Mouse (Mus musculus): ENCODE data around the gene Slc44a5. TPM values are rescaled to one million over a fixed set of nuclear protein-coding genes. Genes with fewer than 3 reads are reported as not detected.

Slc44a5 gene
- polyA plus RNA-seq, 1 experiment from 2014 or later: 0.18 TPM

- Histone ChIP-seq H3K36me3 (ENCODE audit: control insufficient read depth, insufficient read depth) (no peaks in the 10 kb centered on the region), H3K4me2 (ENCODE audit: low read depth, low read length) (no peak overlapping the region), H3K9me3 (replicated peaks; ENCODE audit: control insufficient read depth, low read length) (no peaks in the 10 kb centered on the region), H3K27me3 (ENCODE audit: control insufficient read depth, insufficient read depth, low read depth, low read length) (no peaks in the 10 kb centered on the region), H3K4me3 (ENCODE audit: low read depth, low read length) (no peak overlapping the region), H3K27ac (ENCODE audit: low read length) (no peak overlapping the region), H3K4me1 (ENCODE audit: control insufficient read depth, low read depth, low read length) (no peaks in the 10 kb centered on the region), H3K9ac (ENCODE audit: low read depth, low read length) (no peak overlapping the region)
- ATAC-seq (ENCODE audit: low read depth): no peak
- WGBS (ENCODE audit: insufficient replicate concordance): 82% methylated on average over 9 of the region's 9 CpGs
Measured at GRCm38 (mm10) chr3:154300006-154300405, 326.8 kb downstream of the Slc44a5 start.

GRCm38 (mm10) chr3:154301102-154301501 is 327.9 kb downstream of the Slc44a5 start:
- ATAC-seq (ENCODE audit: low read depth): no peak
- H3K4me2 ChIP-seq (ENCODE audit: low read depth, low read length): no peak overlapping the region
- no peak overlapping the region for H3K4me3 ChIP-seq (ENCODE audit: low read depth, low read length)
- no peaks in the 10 kb centered on the region for H3K4me1 ChIP-seq (ENCODE audit: control insufficient read depth, low read depth, low read length)
- H3K9ac ChIP-seq (ENCODE audit: low read depth, low read length): no peak overlapping the region
- 25% methylated on average over 4 of the region's 4 CpGs for WGBS (ENCODE audit: insufficient replicate concordance)
- H3K9me3 ChIP-seq (replicated peaks; ENCODE audit: control insufficient read depth, low read length): no peaks in the 10 kb centered on the region
- H3K27ac ChIP-seq (ENCODE audit: low read length): no peak overlapping the region
- no peaks in the 10 kb centered on the region for H3K27me3 ChIP-seq (ENCODE audit: control insufficient read depth, insufficient read depth, low read depth, low read length)
- H3K36me3 ChIP-seq (ENCODE audit: control insufficient read depth, insufficient read depth): no peaks in the 10 kb centered on the region

GRCm38 (mm10) chr3:154305163-154305884 is 332.1 kb downstream of the Slc44a5 start:
- no peaks in the 10 kb centered on the region for H3K27me3 ChIP-seq (ENCODE audit: control insufficient read depth, insufficient read depth, low read depth, low read length)
- no peak overlapping the region for H3K9ac ChIP-seq (ENCODE audit: low read depth, low read length)
- WGBS (ENCODE audit: insufficient replicate concordance): 57% methylated on average over 16 of the region's 16 CpGs
- H3K4me3 ChIP-seq (ENCODE audit: low read depth, low read length): no peak overlapping the region
- H3K36me3 ChIP-seq (ENCODE audit: control insufficient read depth, insufficient read depth): no peaks in the 10 kb centered on the region
- no peaks in the 10 kb centered on the region for H3K4me1 ChIP-seq (ENCODE audit: control insufficient read depth, low read depth, low read length)
- no peaks in the 10 kb centered on the region for H3K9me3 ChIP-seq (replicated peaks; ENCODE audit: control insufficient read depth, low read length)
- no peak for ATAC-seq (ENCODE audit: low read depth)
- no peak overlapping the region for H3K4me2 ChIP-seq (ENCODE audit: low read depth, low read length)
- H3K27ac ChIP-seq (ENCODE audit: low read length): no peak overlapping the region

- no peak overlapping the region for H3K9ac ChIP-seq (ENCODE audit: low read depth, low read length)
- no peaks in the 10 kb centered on the region for H3K4me1 ChIP-seq (ENCODE audit: control insufficient read depth, low read depth, low read length)
- H3K36me3 ChIP-seq (ENCODE audit: control insufficient read depth, insufficient read depth): no peaks in the 10 kb centered on the region
- no peak overlapping the region for H3K27ac ChIP-seq (ENCODE audit: low read length)
- no peak overlapping the region for H3K4me3 ChIP-seq (ENCODE audit: low read depth, low read length)
- ATAC-seq (ENCODE audit: low read depth): no peak
- 12% methylated on average over 5 of the region's 5 CpGs for WGBS (ENCODE audit: insufficient replicate concordance)
- peaks cover 4% of the 10 kb centered on the region for H3K27me3 ChIP-seq (ENCODE audit: control insufficient read depth, insufficient read depth, low read depth, low read length)
- no peak overlapping the region for H3K4me2 ChIP-seq (ENCODE audit: low read depth, low read length)
- no peaks in the 10 kb centered on the region for H3K9me3 ChIP-seq (replicated peaks; ENCODE audit: control insufficient read depth, low read length)
Measured at GRCm38 (mm10) chr3:154317651-154318248, 344.5 kb downstream of the Slc44a5 start.

Other genes starting within 250 kb of the Slc44a5 start
- gene St6galnac3, start 248.3 kb upstream of the Slc44a5 start, polyA plus RNA-seq (2015; fragmentation: Nextera tagmentation; extraction: Ambion mirVana): 10.5 and 12.0 TPM in 2 replicates
- gene Asb17, start 129.2 kb upstream of the Slc44a5 start, polyA plus RNA-seq (2015; fragmentation: Nextera tagmentation; extraction: Ambion mirVana): 2.2 and 2.4 TPM in 2 replicates
- 0.04 TPM in 1 of 2 replicates, not detected in the other for gene Msh4, start 67.3 kb upstream of the Slc44a5 start, polyA plus RNA-seq (2015; fragmentation: Nextera tagmentation; extraction: Ambion mirVana)
- 29.1 and 35.8 TPM in 2 replicates for gene Rabggtb, start 60.4 kb upstream of the Slc44a5 start, polyA plus RNA-seq (2015; fragmentation: Nextera tagmentation; extraction: Ambion mirVana)
- 133 and 157 TPM in 2 replicates for gene Acadm, start 28.8 kb upstream of the Slc44a5 start, polyA plus RNA-seq (2015; fragmentation: Nextera tagmentation; extraction: Ambion mirVana)